Mouse (Mus musculus) testis, adult 2 months (tissue): ENCODE results near the gene Mdk.

Source experiments
- CTCF ChIP-seq: fragments of 200-500 bp; IDR thresholded peaks from 2 replicates; pipeline ENCODE4 v1.5.1; 2012; ENCODE audit warnings: low read depth, mild to moderate bottlenecking, inconsistent platforms, low read length, moderate library complexity; ENCODE audit not compliant: control insufficient read depth, insufficient read depth, insufficient replicate concordance
- POLR2A ChIP-seq: fragments of 200-500 bp; IDR thresholded peaks from 2 replicates; pipeline ENCODE4 v1.6.1; 2012; ENCODE audit warnings: low read depth, mild to moderate bottlenecking, inconsistent platforms, low read length, moderate library complexity; ENCODE audit not compliant: control insufficient read depth

DNA sequence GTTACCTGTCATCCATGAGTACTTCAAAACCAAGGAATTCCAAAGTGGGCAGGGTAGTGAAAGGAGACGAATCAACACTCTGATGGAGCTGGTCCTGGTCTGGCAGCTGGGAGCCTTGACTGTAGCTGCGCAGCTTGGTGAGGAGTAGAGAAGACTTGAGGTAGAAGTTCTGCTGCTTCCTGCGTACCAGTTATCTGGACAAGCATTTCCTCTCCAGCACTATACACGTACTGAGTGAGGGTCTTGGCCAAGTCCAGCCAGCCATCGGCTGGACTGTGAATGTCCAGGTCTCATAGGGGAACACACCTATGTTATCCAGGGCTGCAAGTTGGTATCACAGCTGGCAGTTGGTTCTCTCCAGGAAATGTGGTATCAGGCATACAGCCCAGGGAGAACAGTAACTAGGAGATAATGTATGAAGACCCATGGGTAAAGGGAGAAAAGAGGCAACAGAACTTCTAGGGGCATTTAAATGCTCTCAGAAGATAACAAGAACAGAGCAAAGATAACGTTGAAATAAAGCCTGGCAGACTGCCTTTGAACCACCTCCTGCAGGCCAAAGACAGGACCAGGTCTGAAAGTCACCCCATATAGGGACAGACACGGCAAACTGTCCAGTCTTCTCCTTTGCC lies 15.6 kb downstream of the Mdk start:
- TF ChIP-seq POLR2A = no peak
- TF ChIP-seq CTCF = no peak
